ENCODE assay signal across 16 mouse cellular contexts in the genomic region with DNA sequence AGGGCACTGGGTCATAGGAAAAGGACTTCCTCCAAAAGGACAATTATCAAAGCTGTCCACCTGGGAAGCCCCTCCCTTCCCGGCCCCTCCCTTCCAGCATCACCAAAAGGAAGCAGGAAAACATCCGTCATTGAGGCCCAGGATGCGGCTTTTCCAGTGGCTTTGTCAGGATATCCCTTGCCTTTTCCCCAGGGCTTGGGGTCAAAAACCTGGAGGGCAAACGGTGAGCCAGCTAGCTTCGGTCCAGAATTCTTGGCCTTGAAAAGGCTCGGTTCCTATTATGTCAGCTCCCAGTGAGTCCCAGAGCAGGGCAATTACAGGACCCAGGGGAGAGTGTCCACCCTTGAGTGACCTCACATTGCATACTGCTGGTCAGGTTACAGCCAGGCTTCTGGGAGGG. TPM values are rescaled to one million over a fixed set of nuclear protein-coding genes. Genes with fewer than 3 reads are reported as not detected.
DNase-seq lines count a peak whose midpoint lies in the region; ATAC-seq and TF ChIP-seq lines count a peak whose summit lies in the region.
"Had no signal": no experiment of that assay in that cellular context is flagged by ENCODE, and none has a peak within 500 bp of the region (broad histone marks: within the 10 kb centered on the region; RNA-seq: fewer than 3 reads in every experiment).

No protein-coding gene starts in this region.

- intact Hi-C loops in gastrocnemius, adult 2 months (cut with DNase I): no loop called here

- DNase-seq in gastrocnemius, adult 2 months: peak; percentile 52
- no peak for DNase-seq in gastrocnemius, postnatal 4 days (ENCODE audit: low spot score in 2 of 2)
- no peak for DNase-seq in lung, postnatal 4 days
- peak; percentile 63 to 74 for DNase-seq in kidney, adult 8-10 months
- DNase-seq in limb, embryonic 10.5 days (ENCODE audit: low spot score): no peak
- DNase-seq in right cerebral cortex, postnatal 4 days: no peak
- DNase-seq: B cell, adult 2 months; cerebellum, adult 11-12 months; left cerebral cortex, postnatal 4 days; right cerebral cortex, postnatal 14 days had no signal

- WGBS in lung, embryonic 16.5 days: 48% methylated on average over 6 of the region's 6 CpGs
- WGBS in limb, embryonic 10.5 days: 32% methylated on average over 6 of the region's 6 CpGs
- 62% methylated on average over 6 of the region's 6 CpGs for WGBS in hindbrain, embryonic 13.5 days

- no peak for ATAC-seq in lung, embryonic 16.5 days (ENCODE audit: low read depth)
- no peak for ATAC-seq in hindbrain, embryonic 13.5 days (ENCODE audit: low FRiP score)

- no peaks in the 10 kb centered on the region for H3K27me3 ChIP-seq in lung, embryonic 16.5 days (ENCODE audit: control insufficient read depth, insufficient read depth, low read depth, low read length)
- no peaks in the 10 kb centered on the region for H3K27me3 ChIP-seq in limb, embryonic 10.5 days (ENCODE audit: low read depth, poor library complexity, severe bottlenecking)
- peaks cover 24% of the 10 kb centered on the region; the same call in 1 of the 2 replicates for H3K27me3 ChIP-seq in hindbrain, embryonic 13.5 days

- H3K36me3 ChIP-seq in lung, embryonic 16.5 days (ENCODE audit: control insufficient read depth, insufficient read depth, low read length): no peaks in the 10 kb centered on the region
- H3K36me3 ChIP-seq in limb, embryonic 10.5 days: peaks cover under 1% of the 10 kb centered on the region; the same call in 1 of the 2 replicates
- no peaks in the 10 kb centered on the region for H3K36me3 ChIP-seq in hindbrain, embryonic 13.5 days
- H3K36me3 ChIP-seq: liver, embryonic 15.5 days had no signal

- H3K4me2 ChIP-seq in lung, embryonic 16.5 days (ENCODE audit: low read depth, low read length): no peak overlapping the region
- no peak overlapping the region for H3K4me2 ChIP-seq in hindbrain, embryonic 13.5 days
- H3K4me2 ChIP-seq: liver, embryonic 15.5 days had no signal

- peaks cover 14% of the 10 kb centered on the region for H3K4me1 ChIP-seq in lung, embryonic 16.5 days (replicated peaks; ENCODE audit: control insufficient read depth, insufficient read depth, low read length)
- peaks cover 69% of the 10 kb centered on the region for H3K4me1 ChIP-seq in limb, embryonic 10.5 days
- peaks cover 15% of the 10 kb centered on the region for H3K4me1 ChIP-seq in hindbrain, embryonic 13.5 days (replicated peaks)

- no peak overlapping the region for H3K9ac ChIP-seq in lung, embryonic 16.5 days (ENCODE audit: low read length)
- H3K9ac ChIP-seq in hindbrain, embryonic 13.5 days: no peak overlapping the region
- H3K9ac ChIP-seq: liver, embryonic 15.5 days had no signal

- H3K4me3 ChIP-seq in gastrocnemius, adult 2 months: no peak overlapping the region
- no peak overlapping the region for H3K4me3 ChIP-seq in lung, embryonic 16.5 days (ENCODE audit: low read length)
- H3K4me3 ChIP-seq in limb, embryonic 10.5 days: no peak overlapping the region
- H3K4me3 ChIP-seq in hindbrain, embryonic 13.5 days: no peak overlapping the region
- H3K4me3 ChIP-seq: liver, embryonic 15.5 days had no signal

- TF ChIP-seq CTCF in gastrocnemius, adult 2 months (IDR thresholded peaks at IDR 0.05): no peak

- peak overlapping the region; percentile 97 for H3K27ac ChIP-seq in gastrocnemius, adult 2 months
- peak overlapping the region; percentile 6; the same call in 1 of the 2 replicates for H3K27ac ChIP-seq in lung, embryonic 16.5 days (ENCODE audit: low read length)
- H3K27ac ChIP-seq in limb, embryonic 10.5 days: peak overlapping the region; percentile 33; the same call in 1 of the 2 replicates
- H3K27ac ChIP-seq in hindbrain, embryonic 13.5 days: no peak overlapping the region
- H3K27ac ChIP-seq: liver, embryonic 15.5 days had no signal

- no peaks in the 10 kb centered on the region for H3K9me3 ChIP-seq in lung, embryonic 16.5 days (ENCODE audit: control insufficient read depth, low read length)
- no peaks in the 10 kb centered on the region for H3K9me3 ChIP-seq in limb, embryonic 10.5 days (replicated peaks)
- no peaks in the 10 kb centered on the region for H3K9me3 ChIP-seq in hindbrain, embryonic 13.5 days
- H3K9me3 ChIP-seq: liver, embryonic 15.5 days had no signal

RNA-seq across cellular contexts. Expression of a gene that starts 2.8 kb away (rescaled TPM):
- 10 to 100 TPM in 1 of 2 experiments, 1 to 10 TPM in 1; 6.8 to 10.0 TPM for total RNA-seq in gastrocnemius, adult 2 months (2021)
- 10 to 100 TPM; 26.0 to 27.1 TPM for total RNA-seq in gastrocnemius, postnatal 4 days (2021)
- polyA plus RNA-seq in lung, embryonic 16.5 days (2015; fragmentation: Nextera tagmentation; extraction: Ambion mirVana): 14.4 and 14.8 TPM in 2 replicates
- polyA plus RNA-seq in limb, embryonic 10.5 days (2016; fragmentation: Nextera tagmentation; extraction: Ambion mirVana): 28.5 and 34.2 TPM in 2 replicates
- 28.3 and 31.8 TPM in 2 replicates for polyA plus RNA-seq in hindbrain, embryonic 13.5 days (2015; fragmentation: Nextera tagmentation; extraction: Ambion mirVana)
- total RNA-seq: neutrophil, adult 5-6 weeks had no signal

RNA-seq across cellular contexts. Expression of a gene that starts 13.7 kb away (rescaled TPM):
- total RNA-seq in gastrocnemius, adult 2 months (2021): 1 to 10 TPM; 7.2 to 9.3 TPM
- 10 to 100 TPM; 13.0 to 13.8 TPM for total RNA-seq in gastrocnemius, postnatal 4 days (2021)
- polyA plus RNA-seq in lung, embryonic 16.5 days (2015; fragmentation: Nextera tagmentation; extraction: Ambion mirVana): 23.3 and 26.2 TPM in 2 replicates
- polyA plus RNA-seq in limb, embryonic 10.5 days (2016; fragmentation: Nextera tagmentation; extraction: Ambion mirVana): 19.5 and 20.3 TPM in 2 replicates
- polyA plus RNA-seq in hindbrain, embryonic 13.5 days (2015; fragmentation: Nextera tagmentation; extraction: Ambion mirVana): 22.4 TPM in 2 replicates

RNA-seq across cellular contexts. Expression of a gene that starts 21.7 kb away (rescaled TPM):
- 1,000 to 10,000 TPM in 1 of 2 experiments, 100 to 1,000 TPM in 1; 819 to 1,877 TPM for total RNA-seq in gastrocnemius, adult 2 months (2021)
- total RNA-seq in gastrocnemius, postnatal 4 days (2021): 10 to 100 TPM; 40.6 to 50.4 TPM
- 0.29 TPM in 1 of 2 replicates, not detected in the other for polyA plus RNA-seq in lung, embryonic 16.5 days (2015; fragmentation: Nextera tagmentation; extraction: Ambion mirVana)
- polyA plus RNA-seq in limb, embryonic 10.5 days (2016; fragmentation: Nextera tagmentation; extraction: Ambion mirVana): 0.39 TPM in 1 of 2 replicates, not detected in the other
- polyA plus RNA-seq in hindbrain, embryonic 13.5 days (2015; fragmentation: Nextera tagmentation; extraction: Ambion mirVana): 0.43 TPM in 1 of 2 replicates, not detected in the other
- total RNA-seq: left cerebral cortex, postnatal 4 days; neutrophil, adult 5-6 weeks had no signal
- polyA plus RNA-seq: embryonic facial prominence, embryonic 14.5 days; forebrain, embryonic 11.5 days; liver, embryonic 15.5 days had no signal

RNA-seq across cellular contexts. Expression of a gene that starts 24.2 kb away (rescaled TPM):
- total RNA-seq in gastrocnemius, adult 2 months (2021): 1,000 to 10,000 TPM; 1,971 to 4,216 TPM
- total RNA-seq in gastrocnemius, postnatal 4 days (2021): 100 to 1,000 TPM; 129 to 140 TPM
- polyA plus RNA-seq in lung, embryonic 16.5 days (2015; fragmentation: Nextera tagmentation; extraction: Ambion mirVana): 17.9 and 20.0 TPM in 2 replicates
- 14.3 and 16.8 TPM in 2 replicates for polyA plus RNA-seq in limb, embryonic 10.5 days (2016; fragmentation: Nextera tagmentation; extraction: Ambion mirVana)
- polyA plus RNA-seq in hindbrain, embryonic 13.5 days (2015; fragmentation: Nextera tagmentation; extraction: Ambion mirVana): 16.3 and 19.5 TPM in 2 replicates

RNA-seq across cellular contexts. Expression of a gene that starts 49.2 kb away (rescaled TPM):
- 10 to 100 TPM in 1 of 2 experiments, 1 to 10 TPM in 1; 9.7 to 12.0 TPM for total RNA-seq in gastrocnemius, adult 2 months (2021)
- total RNA-seq in gastrocnemius, postnatal 4 days (2021): 10 to 100 TPM; 25.3 to 26.6 TPM
- polyA plus RNA-seq in lung, embryonic 16.5 days (2015; fragmentation: Nextera tagmentation; extraction: Ambion mirVana): 3.5 and 4.4 TPM in 2 replicates
- polyA plus RNA-seq in limb, embryonic 10.5 days (2016; fragmentation: Nextera tagmentation; extraction: Ambion mirVana): 3.6 and 4.5 TPM in 2 replicates
- polyA plus RNA-seq in hindbrain, embryonic 13.5 days (2015; fragmentation: Nextera tagmentation; extraction: Ambion mirVana): 4.2 and 5.1 TPM in 2 replicates

Comparison
In these comparisons a context has a peak if more than half of its experiments do, and no peak if none do; other contexts are left out.
1. DNase-seq: peak in gastrocnemius, adult 2 months (single experiment) and kidney, adult 8-10 months (2 of 2); none in gastrocnemius, postnatal 4 days (0 of 2), lung, postnatal 4 days (0 of 2), limb, embryonic 10.5 days (single experiment) and right cerebral cortex, postnatal 4 days (single experiment).